Mouse (Mus musculus): ENCODE data around the gene Fam24a.

DNA sequence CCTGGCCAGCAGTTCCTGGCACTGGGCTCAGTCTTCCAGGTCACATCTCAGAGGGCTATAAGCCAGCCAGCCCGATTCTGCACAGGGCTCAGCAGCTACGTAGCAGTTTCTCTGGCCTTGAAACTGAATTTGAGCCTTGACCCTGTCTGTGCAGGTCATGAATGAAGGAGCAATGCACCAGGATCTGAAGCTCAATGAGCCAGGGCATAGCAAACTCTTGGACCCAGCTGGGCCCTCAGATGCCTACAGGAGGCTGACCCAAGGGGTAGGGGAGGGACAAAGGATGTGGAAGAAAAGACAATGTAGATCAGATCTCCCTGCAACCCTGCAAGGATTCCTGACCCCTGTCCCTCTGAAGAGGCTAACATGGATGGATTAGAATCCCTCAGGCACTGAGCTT lies 11.5 kb upstream of the Fam24a start, which contains the start of gene Cuzd1:
- TF ChIP-seq EP300 (IDR thresholded peaks at IDR 0.05; ENCODE audit: low read depth) (no peak), CTCF (IDR thresholded peaks at IDR 0.05; ENCODE audit: low read depth) (no peak)
